Mouse (Mus musculus) liver, embryonic 12.5 days (tissue): Measurements from ENCODE around the gene Pla2g7. TPM values are rescaled to one million over a fixed set of nuclear protein-coding genes. Genes with fewer than 3 reads are reported as not detected.

ENCODE experiments used
- ATAC-seq: fragments of 200-750 bp; cut with Nextera tagmentation; 2 replicates; pipeline ENCODE4 v1.8.0; 2017; ENCODE audit warnings: moderate number of reproducible peaks, mild to moderate bottlenecking, moderate library complexity
- H3K27ac ChIP-seq: fragments of 300-500 bp; sonication (generic); 2 replicates; pipeline ENCODE4 v1.5.1; 2016; ENCODE audit warnings: mild to moderate bottlenecking
- H3K27me3 ChIP-seq: fragments of 300-500 bp; sonication (generic); replicated peaks from 2 replicates; pipeline ENCODE4 v1.6.1; 2016; ENCODE audit warnings: mild to moderate bottlenecking, moderate library complexity
- H3K36me3 ChIP-seq: fragments of 300-500 bp; sonication (generic); 2 replicates; pipeline ENCODE4 v1.6.1; 2016; ENCODE audit warnings: mild to moderate bottlenecking, moderate library complexity
- H3K4me1 ChIP-seq: fragments of 300-500 bp; sonication (generic); 2 replicates; pipeline ENCODE4 v1.6.1; 2016
- H3K4me2 ChIP-seq: fragments of 300-500 bp; sonication (generic); 2 replicates; pipeline ENCODE4 v1.6.1; 2016; ENCODE audit warnings: mild to moderate bottlenecking, moderate library complexity
- H3K4me3 ChIP-seq: fragments of 300-500 bp; sonication (generic); 2 replicates; pipeline ENCODE4 v1.5.1; 2016; ENCODE audit warnings: mild to moderate bottlenecking, moderate library complexity
- H3K9ac ChIP-seq: fragments of 300-500 bp; sonication (generic); 2 replicates; pipeline ENCODE4 v1.6.1; 2016; ENCODE audit warnings: mild to moderate bottlenecking, moderate library complexity
- H3K9me3 ChIP-seq: fragments of 300-500 bp; sonication (generic); replicated peaks from 2 replicates; pipeline ENCODE4 v1.6.1; 2016; ENCODE audit warnings: mild to moderate bottlenecking, moderate library complexity
- WGBS: fragments of 180-500 bp; shearing (Covaris S2); methylation state at CpG from one replicate; pipeline ENCODE4 v1.1.7; 2016; ENCODE audit not compliant: insufficient replicate concordance; 5-methylcytosine and 5-hydroxymethylcytosine counted together
- polyA plus RNA-seq: library from polyadenylated mRNA; unstranded; fragments of >200 nt; fragmentation: Nextera tagmentation; extraction: Ambion mirVana; gene quantifications from 2 replicates; pipeline ENCODE4 v1.2.1, GENCODE M21; 2016

Pla2g7 gene
- polyA plus RNA-seq, 1 experiment from 2014 or later: 3.6 TPM

- Histone ChIP-seq H3K4me3 (no peak overlapping the region), H3K9ac (no peak overlapping the region), H3K9me3 (no peaks in the 10 kb centered on the region), H3K36me3 (no peaks in the 10 kb centered on the region), H3K27me3 (no peaks in the 10 kb centered on the region), H3K4me2 (no peak overlapping the region), H3K4me1 (no peaks in the 10 kb centered on the region), H3K27ac (no peak overlapping the region)
- peak; percentile 66 for ATAC-seq
- WGBS: 48% methylated on average over 2 of the region's 2 CpGs
These were observed 19.4 kb downstream of the Pla2g7 start for GRCm38 (mm10) chr17:43587278-43587677.

GRCm38 (mm10) chr17:43589750-43590149, 21.9 kb downstream of the Pla2g7 start:
- no peak overlapping the region for H3K4me3 ChIP-seq
- no peak overlapping the region for H3K4me2 ChIP-seq
- H3K27ac ChIP-seq: no peak overlapping the region
- 66% methylated on average over 6 of the region's 6 CpGs for WGBS
- no peaks in the 10 kb centered on the region for H3K27me3 ChIP-seq
- no peaks in the 10 kb centered on the region for H3K36me3 ChIP-seq
- no peak overlapping the region for H3K9ac ChIP-seq
- H3K4me1 ChIP-seq: no peaks in the 10 kb centered on the region
- no peaks in the 10 kb centered on the region for H3K9me3 ChIP-seq
- ATAC-seq: no peak; the same call in 1 of the 2 replicates

GRCm38 (mm10) chr17:43590531-43590930, 22.6 kb downstream of the Pla2g7 start:
- Histone ChIP-seq H3K9me3 (no peaks in the 10 kb centered on the region), H3K9ac (no peak overlapping the region), H3K36me3 (no peaks in the 10 kb centered on the region), H3K27ac (no peak overlapping the region), H3K4me2 (no peak overlapping the region), H3K4me1 (no peaks in the 10 kb centered on the region), H3K27me3 (no peaks in the 10 kb centered on the region), H3K4me3 (no peak overlapping the region)
- WGBS: 74% methylated on average over 5 of the region's 5 CpGs
- ATAC-seq: no peak

- Histone ChIP-seq H3K27me3 (no peaks in the 10 kb centered on the region), H3K4me1 (no peaks in the 10 kb centered on the region), H3K4me3 (no peak overlapping the region), H3K4me2 (no peak overlapping the region), H3K36me3 (no peaks in the 10 kb centered on the region), H3K27ac (no peak overlapping the region), H3K9me3 (no peaks in the 10 kb centered on the region), H3K9ac (no peak overlapping the region)
- 75% methylated on average over 21 of the region's 21 CpGs for WGBS
- no peak for ATAC-seq
These were observed 24.7 kb downstream of the Pla2g7 start for GRCm38 (mm10) chr17:43592296-43593291.

GRCm38 (mm10) chr17:43597742-43598141, 29.8 kb downstream of the Pla2g7 start:
- H3K27ac ChIP-seq: no peak overlapping the region
- no peaks in the 10 kb centered on the region for H3K4me1 ChIP-seq
- ATAC-seq: no peak
- H3K9me3 ChIP-seq: no peaks in the 10 kb centered on the region
- no peaks in the 10 kb centered on the region for H3K36me3 ChIP-seq
- no peak overlapping the region for H3K4me3 ChIP-seq
- no peak overlapping the region for H3K4me2 ChIP-seq
- no peaks in the 10 kb centered on the region for H3K27me3 ChIP-seq
- no peak overlapping the region for H3K9ac ChIP-seq
- 81% methylated on average over 2 of the region's 2 CpGs for WGBS

GRCm38 (mm10) chr17:43598706-43599105, 30.8 kb downstream of the Pla2g7 start:
- Histone ChIP-seq H3K4me2 (no peak overlapping the region), H3K27ac (no peak overlapping the region), H3K4me1 (no peaks in the 10 kb centered on the region), H3K4me3 (no peak overlapping the region), H3K9ac (no peak overlapping the region), H3K36me3 (no peaks in the 10 kb centered on the region), H3K27me3 (no peaks in the 10 kb centered on the region), H3K9me3 (no peaks in the 10 kb centered on the region)
- ATAC-seq: no peak
- WGBS: 36% methylated on average over 4 of the region's 4 CpGs

- H3K4me3 ChIP-seq: no peak overlapping the region
- H3K4me2 ChIP-seq: no peak overlapping the region
- no peak overlapping the region for H3K27ac ChIP-seq
- no peaks in the 10 kb centered on the region for H3K36me3 ChIP-seq
- 2% methylated on average over 3 of the region's 3 CpGs for WGBS
- no peaks in the 10 kb centered on the region for H3K27me3 ChIP-seq
- H3K4me1 ChIP-seq: no peaks in the 10 kb centered on the region
- no peaks in the 10 kb centered on the region for H3K9me3 ChIP-seq
- no peak overlapping the region for H3K9ac ChIP-seq
- ATAC-seq: no peak
These were observed 38.8 kb downstream of the Pla2g7 start for GRCm38 (mm10) chr17:43606704-43607103.

- H3K4me3 ChIP-seq: no peak overlapping the region
- 17% methylated on average over 7 of the region's 7 CpGs for WGBS
These were observed 43.7 kb downstream of the Pla2g7 start for GRCm38 (mm10) chr17:43611586-43611985.

GRCm38 (mm10) chr17:43612221-43612620, 44.3 kb downstream of the Pla2g7 start:
- no peak overlapping the region for H3K4me2 ChIP-seq
- H3K9ac ChIP-seq: no peak overlapping the region
- no peaks in the 10 kb centered on the region for H3K4me1 ChIP-seq
- no peak for ATAC-seq
- no peak overlapping the region for H3K27ac ChIP-seq
- 54% methylated on average over 3 of the region's 3 CpGs for WGBS
- no peak overlapping the region for H3K4me3 ChIP-seq
- no peaks in the 10 kb centered on the region for H3K27me3 ChIP-seq
- H3K9me3 ChIP-seq: no peaks in the 10 kb centered on the region
- H3K36me3 ChIP-seq: no peaks in the 10 kb centered on the region

More at GRCm38 (mm10) chr17:43611586-43611985, 43.7 kb downstream of the Pla2g7 start:
- Histone ChIP-seq H3K9ac (no peak overlapping the region), H3K4me2 (no peak overlapping the region), H3K4me1 (no peaks in the 10 kb centered on the region), H3K27ac (no peak overlapping the region), H3K9me3 (no peaks in the 10 kb centered on the region), H3K36me3 (no peaks in the 10 kb centered on the region), H3K27me3 (no peaks in the 10 kb centered on the region)
- no peak for ATAC-seq

- H3K9ac ChIP-seq: no peak overlapping the region
- H3K9me3 ChIP-seq: no peaks in the 10 kb centered on the region
- no peak overlapping the region for H3K4me3 ChIP-seq
- no peak overlapping the region for H3K27ac ChIP-seq
- no peaks in the 10 kb centered on the region for H3K4me1 ChIP-seq
- ATAC-seq: no peak
- H3K27me3 ChIP-seq: no peaks in the 10 kb centered on the region
- no peaks in the 10 kb centered on the region for H3K36me3 ChIP-seq
- 70% methylated on average over 9 of the region's 9 CpGs for WGBS
- H3K4me2 ChIP-seq: no peak overlapping the region
These were observed 51.3 kb downstream of the Pla2g7 start for GRCm38 (mm10) chr17:43619156-43619555.

- H3K27me3 ChIP-seq: peaks cover 9% of the 10 kb centered on the region; the same call in 1 of the 2 replicates
- no peaks in the 10 kb centered on the region for H3K4me1 ChIP-seq
- H3K9ac ChIP-seq: no peak overlapping the region
- H3K27ac ChIP-seq: no peak overlapping the region
- no peak for ATAC-seq
- H3K9me3 ChIP-seq: no peaks in the 10 kb centered on the region
- no peaks in the 10 kb centered on the region for H3K36me3 ChIP-seq
- no peak overlapping the region for H3K4me2 ChIP-seq
- 73% methylated on average over 10 of the region's 10 CpGs for WGBS
- no peak overlapping the region for H3K4me3 ChIP-seq
These were observed 54.2 kb downstream of the Pla2g7 start for GRCm38 (mm10) chr17:43622076-43622475.

- WGBS: 79% methylated on average over 10 of the region's 10 CpGs
- Histone ChIP-seq H3K36me3 (no peaks in the 10 kb centered on the region), H3K27me3 (peaks cover 63% of the 10 kb centered on the region), H3K27ac (no peak overlapping the region), H3K4me2 (no peak overlapping the region), H3K9ac (no peak overlapping the region), H3K4me3 (no peak overlapping the region), H3K4me1 (peaks cover 8% of the 10 kb centered on the region), H3K9me3 (no peaks in the 10 kb centered on the region)
- no peak for ATAC-seq
These were observed 60.3 kb downstream of the Pla2g7 start for GRCm38 (mm10) chr17:43628246-43628645.
